Comparison of ENCODE assay signal across 16 mouse cellular contexts in the genomic region with DNA sequence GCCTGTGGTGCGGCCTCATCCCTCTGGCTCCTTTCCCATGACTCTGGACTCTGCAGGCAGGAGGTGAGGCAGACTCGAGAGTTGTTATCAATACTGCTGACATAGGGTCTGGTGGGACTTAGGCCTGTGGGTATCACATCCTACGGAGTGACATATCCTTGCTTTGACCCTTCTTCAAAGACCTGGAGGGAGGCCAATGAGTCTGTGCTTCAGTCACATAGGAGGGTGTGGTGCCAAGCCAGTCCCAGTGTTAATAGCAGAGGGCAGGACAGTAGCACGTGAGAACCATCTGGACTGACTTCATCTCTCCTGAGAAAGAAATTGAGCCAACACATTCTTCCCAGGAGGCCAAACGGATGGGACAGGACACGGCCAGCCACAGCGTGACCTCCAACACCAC. TPM values are rescaled to one million over a fixed set of nuclear protein-coding genes. Genes with fewer than 3 reads are reported as not detected.
A peak's percentile ranks its signal among the peaks of the same experiment; 100 is the strongest.
DNase-seq lines count a peak whose midpoint lies in the region; ATAC-seq and TF ChIP-seq lines count a peak whose summit lies in the region.
"Had no signal": no experiment of that assay in that cellular context is flagged by ENCODE, and none has a peak within 500 bp of the region (broad histone marks: within the 10 kb centered on the region; RNA-seq: fewer than 3 reads in every experiment).

No protein-coding gene starts in this region.

- no peak overlapping the region for H3K4me2 ChIP-seq in intestine, embryonic 15.5 days (replicated peaks)
- H3K4me2 ChIP-seq: embryonic facial prominence, embryonic 12.5 days; forebrain, embryonic 13.5 days; limb, embryonic 13.5 days; lung, embryonic 14.5 days; midbrain, embryonic 15.5 days; neural tube, embryonic 15.5 days had no signal

- no peak for TF ChIP-seq POLR2A in heart, adult 2 months (IDR thresholded peaks at IDR 0.05; ENCODE audit: insufficient read depth, low read depth, low read length)

- H3K79me2 ChIP-seq in heart, adult 2 months (replicated peaks; ENCODE audit: control insufficient read depth, insufficient read depth, low read length), result no peaks in the 10 kb centered on the region

- H3K4me3 ChIP-seq in heart, adult 2 months, result no peak overlapping the region
- H3K4me3 ChIP-seq in intestine, embryonic 15.5 days (replicated peaks), result no peak overlapping the region
- H3K4me3 ChIP-seq: embryonic facial prominence, embryonic 12.5 days; forebrain, embryonic 13.5 days; limb, embryonic 13.5 days; midbrain, embryonic 15.5 days; neural tube, embryonic 15.5 days had no signal

- intact Hi-C loops in left cerebral cortex, postnatal 4 days (cut with DNase I), result no loop called here
- intact Hi-C loops in left cerebral cortex, postnatal 36 days (cut with DNase I), result no loop called here
- intact Hi-C loops in heart, adult 2 months (cut with DNase I), result no loop called here

- H3K9ac ChIP-seq in heart, adult 2 months (ENCODE audit: low read depth, low read length), result no peak overlapping the region
- H3K9ac ChIP-seq in intestine, embryonic 15.5 days, result no peak overlapping the region
- H3K9ac ChIP-seq: embryonic facial prominence, embryonic 12.5 days; forebrain, embryonic 13.5 days; limb, embryonic 13.5 days; lung, embryonic 14.5 days; midbrain, embryonic 15.5 days; neural tube, embryonic 15.5 days had no signal

- peak; percentile 76 for DNase-seq in left cerebral cortex, postnatal 4 days
- no peak for DNase-seq in left cerebral cortex, postnatal 36 days (ENCODE audit: low spot score in 2 of 2)
- peak; percentile 74 for DNase-seq in cerebellum, adult 8-10 months
- DNase-seq in heart, adult 2 months, result peak; percentile 29 to 51
- peak; percentile 69 for DNase-seq in heart, postnatal 4 days
- no peak for DNase-seq in layer of hippocampus, postnatal 36 days
- DNase-seq: kidney, adult 2 months; lung, embryonic 14.5 days; thymus, postnatal 25 days had no signal

- no peak for TF ChIP-seq CTCF in heart, adult 2 months (IDR thresholded peaks at IDR 0.05)

- TF ChIP-seq EP300 in heart, adult 2 months (IDR thresholded peaks at IDR 0.05; ENCODE audit: insufficient read depth, low read depth, low read length), result 0 out of 2 replicates have a peak, but pooled peaks have one; percentile 38

- 17% methylated on average over 7 of the region's 7 CpGs for WGBS in heart, adult 2 months
- 79% methylated on average over 7 of the region's 7 CpGs for WGBS in intestine, embryonic 15.5 days

- no peaks in the 10 kb centered on the region for H3K9me3 ChIP-seq in intestine, embryonic 15.5 days
- H3K9me3 ChIP-seq: embryonic facial prominence, embryonic 12.5 days; forebrain, embryonic 13.5 days; limb, embryonic 13.5 days; midbrain, embryonic 15.5 days; neural tube, embryonic 15.5 days had no signal

- no peaks in the 10 kb centered on the region for H3K27me3 ChIP-seq in heart, adult 2 months (ENCODE audit: control insufficient read depth, insufficient read depth, low read length)
- H3K27me3 ChIP-seq in intestine, embryonic 15.5 days (replicated peaks), result no peaks in the 10 kb centered on the region
- H3K27me3 ChIP-seq: embryonic facial prominence, embryonic 12.5 days; forebrain, embryonic 13.5 days; limb, embryonic 13.5 days; midbrain, embryonic 15.5 days; neural tube, embryonic 15.5 days had no signal

- ATAC-seq in intestine, embryonic 15.5 days, result no peak
- ATAC-seq: CD4-positive, CD25-positive, alpha-beta regulatory T cell, adult 4 months; forebrain, embryonic 13.5 days; midbrain, embryonic 15.5 days had no signal

- no peaks in the 10 kb centered on the region for H3K36me3 ChIP-seq in heart, adult 2 months (ENCODE audit: control insufficient read depth, insufficient read depth, low read length)
- peaks cover 11% of the 10 kb centered on the region; the same call in 1 of the 2 replicates for H3K36me3 ChIP-seq in intestine, embryonic 15.5 days

- H3K27ac ChIP-seq in heart, adult 2 months, result no peak overlapping the region
- no peak overlapping the region for H3K27ac ChIP-seq in intestine, embryonic 15.5 days
- H3K27ac ChIP-seq: embryonic facial prominence, embryonic 12.5 days; forebrain, embryonic 13.5 days; limb, embryonic 13.5 days; midbrain, embryonic 15.5 days; neural tube, embryonic 15.5 days had no signal

- peaks cover 6% of the 10 kb centered on the region for H3K4me1 ChIP-seq in heart, adult 2 months (ENCODE audit: control insufficient read depth, insufficient read depth, low read length)
- no peaks in the 10 kb centered on the region for H3K4me1 ChIP-seq in intestine, embryonic 15.5 days (replicated peaks)
- H3K4me1 ChIP-seq: embryonic facial prominence, embryonic 12.5 days; forebrain, embryonic 13.5 days; midbrain, embryonic 15.5 days; neural tube, embryonic 15.5 days had no signal

RNA-seq across cellular contexts. Expression of a gene that starts 28.1 kb away (rescaled TPM):
- total RNA-seq in left cerebral cortex, postnatal 4 days (2021), result 1 to 10 TPM; 2.4 to 3.0 TPM
- 1 to 10 TPM; 1.4 to 1.6 TPM for total RNA-seq in left cerebral cortex, postnatal 36 days (2021)
- total RNA-seq in heart, adult 2 months (2021), result 1 to 10 TPM; 2.4 to 3.0 TPM
- polyA plus RNA-seq in heart, adult 2 months (2012; rRNA removed), result 2.5 and 2.9 TPM in 2 replicates
- 1 to 10 TPM; 6.3 to 6.8 TPM for total RNA-seq in heart, postnatal 4 days (2021)
- polyA plus RNA-seq in intestine, embryonic 15.5 days (2015; fragmentation: Nextera tagmentation; extraction: Ambion mirVana), result 7.3 and 7.4 TPM in 2 replicates
- 1 to 10 TPM; 1.7 to 2.2 TPM for total RNA-seq in layer of hippocampus, postnatal 36 days (2021)

Comparison
In these comparisons a context has a peak if more than half of its experiments do, and no peak if none do; other contexts are left out.
1. DNase-seq: peak in left cerebral cortex, postnatal 4 days (single experiment), cerebellum, adult 8-10 months (single experiment), heart, adult 2 months (2 of 2) and heart, postnatal 4 days (single experiment); none in left cerebral cortex, postnatal 36 days (0 of 2) and layer of hippocampus, postnatal 36 days (0 of 2).